Mouse (Mus musculus): Measurements from ENCODE around the gene Espl1.

Gene Espl1

GRCm38 (mm10) chr15:102370727-102371126, 74.7 kb downstream of the Espl1 start:
- DNase-seq (ENCODE audit: extremely low spot score, low spot score) = peak; percentile 34

Data from neural tube, embryonic 10.5 days (tissue).